Mouse (Mus musculus) erythroblast, embryonic 14.5 days (primary cell): ENCODE measurements around the gene Nars2.

Experiments used
- GATA1 ChIP-seq: IDR thresholded peaks from 2 replicates; pipeline ENCODE4 v1.6.1; 2012; ENCODE audit warnings: low read length, inconsistent platforms, mixed read lengths
- TAL1 ChIP-seq: IDR thresholded peaks from 3 replicates; pipeline ENCODE4 v1.6.1; 2012; ENCODE audit warnings: low read length, inconsistent platforms, mixed read lengths

DNA sequence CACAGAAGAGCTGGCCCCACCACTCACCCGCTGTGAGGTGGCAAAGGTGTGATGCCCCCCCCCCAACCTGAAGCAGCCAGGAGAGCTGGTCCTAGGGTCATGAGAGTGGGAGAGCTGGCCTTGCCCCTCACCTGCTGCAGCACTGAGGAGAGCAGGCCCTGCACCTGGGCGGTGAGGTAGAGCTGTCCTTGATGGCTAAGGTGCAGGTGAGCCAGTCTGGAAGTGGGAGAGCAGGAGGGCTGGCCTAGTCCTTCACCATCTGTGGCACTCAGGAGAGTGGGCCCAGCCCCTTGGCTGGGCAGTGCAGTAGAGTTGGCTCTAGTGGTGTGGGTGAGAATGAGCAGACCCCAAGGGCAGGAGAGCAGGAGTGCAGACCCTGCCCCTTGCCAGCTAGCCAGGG is 28.4 kb upstream of the Nars2 start:
- TF ChIP-seq TAL1 = no peak
- no peak for TF ChIP-seq GATA1
